Mouse (Mus musculus): ENCODE measurements at regions not wholly inside any gene's neighbourhood (a gene's known extent, or its start where the extent isn't known, plus 50 kb on each side); places are given as distances from the start of the nearest gene placed in this dataset.
A peak's percentile ranks its signal among the peaks of the same experiment; 100 is the strongest.

- H3K4me3 ChIP-seq (ENCODE audit: insufficient read depth, low read length): no peak overlapping the region
- no peaks in the 10 kb centered on the region for H3K4me1 ChIP-seq (ENCODE audit: control insufficient read depth, insufficient read depth, low read length)
- TF ChIP-seq CTCF (IDR thresholded peaks at IDR 0.05; ENCODE audit: low read depth, low read length) (no peak), POLR2A (IDR thresholded peaks at IDR 0.05; ENCODE audit: borderline replicate concordance, low read depth, low read length) (no peak)
- no peak overlapping the region for H3K27ac ChIP-seq (ENCODE audit: insufficient read depth, low read depth, low read length)
Measured at GRCm38 (mm10) chr6:51263595-51263994, 168.9 kb upstream of the Nfe2l3 start.

- no peak for TF ChIP-seq POLR2A (IDR thresholded peaks at IDR 0.05; ENCODE audit: borderline replicate concordance, low read depth, low read length)
- no peak for TF ChIP-seq CTCF (IDR thresholded peaks at IDR 0.05; ENCODE audit: low read depth, low read length)
- no peak overlapping the region for H3K4me3 ChIP-seq (ENCODE audit: insufficient read depth, low read length)
- no peak overlapping the region for H3K27ac ChIP-seq (ENCODE audit: insufficient read depth, low read depth, low read length)
- H3K4me1 ChIP-seq (ENCODE audit: control insufficient read depth, insufficient read depth, low read length): no peaks in the 10 kb centered on the region
Measured at GRCm38 (mm10) chr6:51265329-51265728, 167.1 kb upstream of the Nfe2l3 start.

GRCm38 (mm10) chr6:51266721-51267120, 165.7 kb upstream of the Nfe2l3 start:
- Histone ChIP-seq H3K27ac (ENCODE audit: insufficient read depth, low read depth, low read length) (no peak overlapping the region), H3K4me3 (ENCODE audit: insufficient read depth, low read length) (no peak overlapping the region), H3K4me1 (ENCODE audit: control insufficient read depth, insufficient read depth, low read length) (no peaks in the 10 kb centered on the region)
- TF ChIP-seq POLR2A (IDR thresholded peaks at IDR 0.05; ENCODE audit: borderline replicate concordance, low read depth, low read length): no peak
- no peak for TF ChIP-seq CTCF (IDR thresholded peaks at IDR 0.05; ENCODE audit: low read depth, low read length)

- TF ChIP-seq POLR2A (IDR thresholded peaks at IDR 0.05; ENCODE audit: borderline replicate concordance, low read depth, low read length): no peak
- TF ChIP-seq CTCF (IDR thresholded peaks at IDR 0.05; ENCODE audit: low read depth, low read length): no peak
- H3K27ac ChIP-seq (ENCODE audit: insufficient read depth, low read depth, low read length): no peak overlapping the region
- H3K4me3 ChIP-seq (ENCODE audit: insufficient read depth, low read length): no peak overlapping the region
- H3K4me1 ChIP-seq (ENCODE audit: control insufficient read depth, insufficient read depth, low read length): no peaks in the 10 kb centered on the region
Measured at GRCm38 (mm10) chr6:51267888-51268287, 164.6 kb upstream of the Nfe2l3 start.

DNA sequence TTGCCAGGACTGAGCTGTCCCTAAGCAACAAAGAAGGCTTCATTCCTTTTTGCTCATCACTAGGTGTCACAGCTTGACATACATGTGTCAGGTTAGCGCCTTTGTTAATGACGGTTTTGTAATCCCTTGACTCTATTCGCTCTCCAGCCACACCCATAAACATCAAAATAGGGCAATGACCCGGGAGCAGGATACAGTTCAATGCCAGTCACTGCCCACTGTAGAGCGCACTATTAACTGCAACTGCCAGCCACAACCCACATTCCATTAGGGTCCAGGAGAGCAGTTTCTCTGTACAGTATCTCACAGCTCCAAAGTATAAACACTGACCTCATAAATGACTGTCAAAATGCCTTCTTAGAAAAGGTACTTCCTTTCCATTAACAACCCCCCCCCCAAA, 163.5 kb upstream of the Nfe2l3 start:
- TF ChIP-seq CTCF (IDR thresholded peaks at IDR 0.05; ENCODE audit: low read depth, low read length) (no peak), POLR2A (IDR thresholded peaks at IDR 0.05; ENCODE audit: borderline replicate concordance, low read depth, low read length) (no peak)
- no peaks in the 10 kb centered on the region for H3K4me1 ChIP-seq (ENCODE audit: control insufficient read depth, insufficient read depth, low read length)
- no peak overlapping the region for H3K27ac ChIP-seq (ENCODE audit: insufficient read depth, low read depth, low read length)
- no peak overlapping the region for H3K4me3 ChIP-seq (ENCODE audit: insufficient read depth, low read length)

- Histone ChIP-seq H3K4me3 (ENCODE audit: insufficient read depth, low read length) (no peak overlapping the region), H3K4me1 (ENCODE audit: control insufficient read depth, insufficient read depth, low read length) (no peaks in the 10 kb centered on the region)
Measured at GRCm38 (mm10) chr6:51269617-51270016, 162.9 kb upstream of the Nfe2l3 start.

GRCm38 (mm10) chr6:51270216-51271127, 162.0 kb upstream of the Nfe2l3 start:
- Histone ChIP-seq H3K27ac (ENCODE audit: insufficient read depth, low read depth, low read length) (no peak overlapping the region), H3K4me1 (ENCODE audit: control insufficient read depth, insufficient read depth, low read length) (no peaks in the 10 kb centered on the region), H3K4me3 (ENCODE audit: insufficient read depth, low read length) (peak overlapping the region; percentile 61)
- no peak for TF ChIP-seq POLR2A (IDR thresholded peaks at IDR 0.05; ENCODE audit: borderline replicate concordance, low read depth, low read length)
- TF ChIP-seq CTCF (IDR thresholded peaks at IDR 0.05; ENCODE audit: low read depth, low read length): no peak

More at GRCm38 (mm10) chr6:51269617-51270016, 162.9 kb upstream of the Nfe2l3 start:
- H3K27ac ChIP-seq (ENCODE audit: insufficient read depth, low read depth, low read length): no peak overlapping the region
- no peak for TF ChIP-seq POLR2A (IDR thresholded peaks at IDR 0.05; ENCODE audit: borderline replicate concordance, low read depth, low read length)
- no peak for TF ChIP-seq CTCF (IDR thresholded peaks at IDR 0.05; ENCODE audit: low read depth, low read length)

DNA sequence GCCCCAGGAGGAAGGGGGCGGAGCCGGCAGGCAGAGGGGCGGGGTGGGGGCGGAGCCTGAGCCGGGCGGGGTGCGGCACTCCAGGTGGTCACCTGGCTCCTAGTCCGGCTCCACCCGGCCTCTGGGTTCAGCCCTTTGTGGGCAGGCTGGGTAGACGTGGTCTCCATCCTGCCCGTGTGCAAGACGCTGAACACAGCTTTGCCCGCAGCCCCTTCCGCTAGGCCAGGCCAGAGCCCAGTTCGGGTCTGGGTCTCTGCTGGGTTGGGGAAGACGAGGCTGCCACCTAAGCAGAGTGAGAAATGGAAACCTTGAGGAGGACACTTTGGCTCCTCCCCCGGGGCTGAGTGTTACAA, 161.4 kb upstream of the Nfe2l3 start:
- peak overlapping the region; percentile 61 for H3K4me3 ChIP-seq (ENCODE audit: insufficient read depth, low read length)
- H3K4me1 ChIP-seq (ENCODE audit: control insufficient read depth, insufficient read depth, low read length): no peaks in the 10 kb centered on the region
- H3K27ac ChIP-seq (ENCODE audit: insufficient read depth, low read depth, low read length): no peak overlapping the region
- TF ChIP-seq POLR2A (IDR thresholded peaks at IDR 0.05; ENCODE audit: borderline replicate concordance, low read depth, low read length): no peak
- TF ChIP-seq CTCF (IDR thresholded peaks at IDR 0.05; ENCODE audit: low read depth, low read length): no peak

GRCm38 (mm10) chr6:51272136-51272736, 160.2 kb upstream of the Nfe2l3 start:
- Histone ChIP-seq H3K27ac (ENCODE audit: insufficient read depth, low read depth, low read length) (no peak overlapping the region), H3K4me3 (ENCODE audit: insufficient read depth, low read length) (no peak overlapping the region)

DNA sequence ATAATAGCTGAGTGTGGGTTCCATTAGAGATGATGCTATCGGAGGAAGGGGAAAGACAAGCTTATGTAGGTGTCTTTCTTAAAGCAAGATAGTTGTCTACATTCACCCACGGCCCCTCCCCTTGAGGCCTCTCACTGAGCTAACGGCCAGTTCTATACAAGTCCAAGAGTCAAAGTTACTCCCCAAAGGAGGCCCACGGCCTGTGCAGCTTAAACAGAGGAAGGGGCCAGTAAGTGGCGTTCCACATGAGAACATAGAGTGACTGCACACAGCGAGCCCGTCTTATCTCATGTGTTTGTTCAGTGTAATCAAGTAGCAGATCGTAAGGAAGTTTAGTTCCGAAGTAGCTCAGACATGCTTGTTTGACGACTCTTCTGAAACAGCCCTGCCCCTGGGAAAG, 153.0 kb upstream of the Nfe2l3 start:
- TF ChIP-seq CTCF (IDR thresholded peaks at IDR 0.05; ENCODE audit: low read depth, low read length) (no peak), POLR2A (IDR thresholded peaks at IDR 0.05; ENCODE audit: borderline replicate concordance, low read depth, low read length) (no peak)
- Histone ChIP-seq H3K4me3 (ENCODE audit: insufficient read depth, low read length) (no peak overlapping the region), H3K4me1 (ENCODE audit: control insufficient read depth, insufficient read depth, low read length) (no peaks in the 10 kb centered on the region), H3K27ac (ENCODE audit: insufficient read depth, low read depth, low read length) (no peak overlapping the region)

More at GRCm38 (mm10) chr6:51272136-51272736, 160.2 kb upstream of the Nfe2l3 start:
- TF ChIP-seq POLR2A (IDR thresholded peaks at IDR 0.05; ENCODE audit: borderline replicate concordance, low read depth, low read length): no peak
- no peak for TF ChIP-seq CTCF (IDR thresholded peaks at IDR 0.05; ENCODE audit: low read depth, low read length)
- H3K4me1 ChIP-seq (ENCODE audit: control insufficient read depth, insufficient read depth, low read length): no peaks in the 10 kb centered on the region

All from bone marrow macrophage, adult 2 months (primary cell).